Mouse (Mus musculus): ENCODE measurements around the gene Adamts7. TPM values are rescaled to one million over a fixed set of nuclear protein-coding genes. Genes with fewer than 3 reads are reported as not detected.

The Adamts7 gene
- polyA plus RNA-seq, 1 experiment from 2014 or later = 12.1 TPM

GRCm38 (mm10) chr9:90244301-90245151 lies 81.7 kb downstream of the Adamts7 start:
- Histone ChIP-seq H3K4me3 (no peak overlapping the region), H3K4me1 (replicated peaks) (peaks cover 4% of the 10 kb centered on the region; the same call in 1 of the 2 replicates), H3K9me3 (no peaks in the 10 kb centered on the region), H3K27ac (no peak overlapping the region), H3K9ac (no peak overlapping the region), H3K36me3 (peaks cover 17% of the 10 kb centered on the region), H3K27me3 (no peaks in the 10 kb centered on the region), H3K4me2 (no peak overlapping the region)
- no peak for ATAC-seq (ENCODE audit: low FRiP score)
- WGBS = 92% methylated on average over 15 of the region's 15 CpGs

- H3K4me1 ChIP-seq (replicated peaks) = peaks cover 4% of the 10 kb centered on the region; the same call in 1 of the 2 replicates
- H3K27ac ChIP-seq = no peak overlapping the region
- H3K36me3 ChIP-seq = peaks cover 15% of the 10 kb centered on the region
- ATAC-seq (ENCODE audit: low FRiP score) = no peak
- no peaks in the 10 kb centered on the region for H3K9me3 ChIP-seq
- H3K27me3 ChIP-seq = no peaks in the 10 kb centered on the region
- no peak overlapping the region for H3K4me3 ChIP-seq
- 94% methylated on average over 6 of the region's 6 CpGs for WGBS
- H3K9ac ChIP-seq = no peak overlapping the region
- no peak overlapping the region for H3K4me2 ChIP-seq
Measured at GRCm38 (mm10) chr9:90245206-90245605, 82.3 kb downstream of the Adamts7 start.

GRCm38 (mm10) chr9:90245781-90246180 lies 82.9 kb downstream of the Adamts7 start:
- peaks cover 15% of the 10 kb centered on the region for H3K36me3 ChIP-seq
- no peak for ATAC-seq (ENCODE audit: low FRiP score)
- no peak overlapping the region for H3K4me2 ChIP-seq
- H3K4me3 ChIP-seq = no peak overlapping the region
- H3K4me1 ChIP-seq (replicated peaks) = peaks cover 4% of the 10 kb centered on the region; the same call in 1 of the 2 replicates
- 92% methylated on average over 5 of the region's 5 CpGs for WGBS
- no peaks in the 10 kb centered on the region for H3K27me3 ChIP-seq
- no peaks in the 10 kb centered on the region for H3K9me3 ChIP-seq
- no peak overlapping the region for H3K27ac ChIP-seq
- H3K9ac ChIP-seq = no peak overlapping the region

- Histone ChIP-seq H3K4me3 (no peak overlapping the region), H3K27ac (no peak overlapping the region), H3K9ac (no peak overlapping the region), H3K4me1 (replicated peaks) (peaks cover 4% of the 10 kb centered on the region; the same call in 1 of the 2 replicates), H3K27me3 (no peaks in the 10 kb centered on the region), H3K9me3 (no peaks in the 10 kb centered on the region), H3K36me3 (peaks cover 15% of the 10 kb centered on the region), H3K4me2 (no peak overlapping the region)
- 77% methylated on average over 7 of the region's 7 CpGs for WGBS
- ATAC-seq (ENCODE audit: low FRiP score) = no peak
Measured at GRCm38 (mm10) chr9:90247316-90247715, 84.4 kb downstream of the Adamts7 start.

DNA sequence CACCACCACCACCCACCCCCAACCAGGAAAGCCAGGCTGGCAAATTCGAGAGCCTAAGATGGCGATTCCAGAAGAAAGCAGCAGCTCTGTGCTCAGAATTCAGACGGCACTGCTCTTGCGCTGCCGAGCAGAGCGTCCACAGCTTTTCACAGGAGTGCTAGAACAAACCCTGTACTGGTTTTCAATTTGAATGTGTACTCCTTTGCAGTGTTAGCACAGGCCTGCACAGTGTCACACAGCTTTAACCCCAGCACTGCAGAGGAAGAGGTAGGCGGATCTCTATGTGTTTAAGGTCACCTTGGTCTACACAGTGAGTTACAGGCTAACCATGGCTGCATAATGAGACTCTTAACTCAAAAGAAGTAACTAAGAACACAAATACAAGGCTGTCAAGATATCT lies 85.5 kb downstream of the Adamts7 start:
- no peak overlapping the region for H3K9ac ChIP-seq
- no peaks in the 10 kb centered on the region for H3K4me1 ChIP-seq (replicated peaks)
- no peak overlapping the region for H3K27ac ChIP-seq
- WGBS = 92% methylated on average over 7 of the region's 7 CpGs
- no peak for ATAC-seq (ENCODE audit: low FRiP score)
- no peak overlapping the region for H3K4me2 ChIP-seq
- no peaks in the 10 kb centered on the region for H3K27me3 ChIP-seq
- no peaks in the 10 kb centered on the region for H3K9me3 ChIP-seq
- H3K36me3 ChIP-seq = peaks cover 15% of the 10 kb centered on the region
- no peak overlapping the region for H3K4me3 ChIP-seq

DNA sequence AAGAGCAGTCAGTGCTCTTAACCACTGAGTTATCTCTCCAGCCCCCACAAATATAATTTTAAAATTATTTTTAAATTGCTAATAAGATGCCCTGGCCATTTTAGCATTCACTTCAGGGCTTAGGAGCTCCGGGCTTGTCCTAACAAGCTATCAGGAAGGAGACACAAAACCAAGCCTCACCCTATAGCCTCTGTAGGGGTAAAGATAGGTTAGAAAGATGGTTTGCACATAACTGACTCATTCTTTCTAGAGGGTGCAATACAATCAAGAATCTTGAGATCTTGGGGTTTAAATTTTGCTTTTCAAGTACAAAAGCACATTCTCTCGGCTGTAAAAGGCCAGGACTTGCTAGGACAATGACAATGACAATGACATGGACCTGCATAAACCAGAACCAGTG lies 86.2 kb downstream of the Adamts7 start:
- no peak overlapping the region for H3K4me3 ChIP-seq

GRCm38 (mm10) chr9:90250141-90250775 lies 87.4 kb downstream of the Adamts7 start:
- 93% methylated on average over 5 of the region's 5 CpGs for WGBS
- no peak overlapping the region for H3K4me2 ChIP-seq
- H3K36me3 ChIP-seq = peaks cover 15% of the 10 kb centered on the region
- no peaks in the 10 kb centered on the region for H3K4me1 ChIP-seq (replicated peaks)
- ATAC-seq (ENCODE audit: low FRiP score) = no peak
- H3K9ac ChIP-seq = no peak overlapping the region
- H3K9me3 ChIP-seq = no peaks in the 10 kb centered on the region
- no peak overlapping the region for H3K4me3 ChIP-seq
- H3K27ac ChIP-seq = no peak overlapping the region
- H3K27me3 ChIP-seq = no peaks in the 10 kb centered on the region

More for the DNA sequence above, 86.2 kb downstream of the Adamts7 start:
- no peaks in the 10 kb centered on the region for H3K4me1 ChIP-seq (replicated peaks)
- no peak for ATAC-seq (ENCODE audit: low FRiP score)
- no peak overlapping the region for H3K4me2 ChIP-seq
- no peak overlapping the region for H3K9ac ChIP-seq
- 87% methylated on average over 2 of the region's 2 CpGs for WGBS
- H3K36me3 ChIP-seq = peaks cover 15% of the 10 kb centered on the region
- H3K27ac ChIP-seq = no peak overlapping the region
- H3K27me3 ChIP-seq = no peaks in the 10 kb centered on the region
- no peaks in the 10 kb centered on the region for H3K9me3 ChIP-seq

- no peaks in the 10 kb centered on the region for H3K9me3 ChIP-seq
- peaks cover 13% of the 10 kb centered on the region for H3K36me3 ChIP-seq
- no peak overlapping the region for H3K4me3 ChIP-seq
- H3K9ac ChIP-seq = no peak overlapping the region
- peaks cover 5% of the 10 kb centered on the region; the same call in 1 of the 2 replicates for H3K4me1 ChIP-seq (replicated peaks)
- no peaks in the 10 kb centered on the region for H3K27me3 ChIP-seq
- 91% methylated on average over 13 of the region's 13 CpGs for WGBS
- H3K4me2 ChIP-seq = no peak overlapping the region
- ATAC-seq (ENCODE audit: low FRiP score) = no peak
- H3K27ac ChIP-seq = no peak overlapping the region
Measured at GRCm38 (mm10) chr9:90250964-90251750, 88.3 kb downstream of the Adamts7 start.

GRCm38 (mm10) chr9:90253181-90253580 lies 90.3 kb downstream of the Adamts7 start:
- ATAC-seq (ENCODE audit: low FRiP score) = no peak
- Histone ChIP-seq H3K4me1 (replicated peaks) (peaks cover 7% of the 10 kb centered on the region; the same call in 1 of the 2 replicates), H3K4me3 (no peak overlapping the region), H3K9ac (no peak overlapping the region), H3K27me3 (no peaks in the 10 kb centered on the region), H3K36me3 (peaks cover 2% of the 10 kb centered on the region; the same call in 1 of the 2 replicates), H3K9me3 (no peaks in the 10 kb centered on the region), H3K4me2 (no peak overlapping the region), H3K27ac (no peak overlapping the region)
- WGBS = 97% methylated on average over 2 of the region's 2 CpGs

GRCm38 (mm10) chr9:90255844-90256405 lies 93.1 kb downstream of the Adamts7 start:
- H3K36me3 ChIP-seq = no peaks in the 10 kb centered on the region
- no peak overlapping the region for H3K4me2 ChIP-seq
- peaks cover 7% of the 10 kb centered on the region; the same call in 1 of the 2 replicates for H3K4me1 ChIP-seq (replicated peaks)
- peak; percentile 54; the same call in 1 of the 2 replicates for ATAC-seq (ENCODE audit: low FRiP score)
- no peaks in the 10 kb centered on the region for H3K27me3 ChIP-seq
- no peak overlapping the region for H3K4me3 ChIP-seq
- H3K9ac ChIP-seq = no peak overlapping the region
- H3K27ac ChIP-seq = no peak overlapping the region
- H3K9me3 ChIP-seq = no peaks in the 10 kb centered on the region
- 43% methylated on average over 6 of the region's 6 CpGs for WGBS

GRCm38 (mm10) chr9:90257220-90257619 lies 94.4 kb downstream of the Adamts7 start:
- H3K9me3 ChIP-seq = no peaks in the 10 kb centered on the region
- 79% methylated on average over 7 of the region's 7 CpGs for WGBS
- H3K4me1 ChIP-seq (replicated peaks) = peaks cover 11% of the 10 kb centered on the region; the same call in 1 of the 2 replicates
- H3K36me3 ChIP-seq = no peaks in the 10 kb centered on the region
- no peak for ATAC-seq (ENCODE audit: low FRiP score)
- H3K4me2 ChIP-seq = no peak overlapping the region
- no peak overlapping the region for H3K27ac ChIP-seq
- no peak overlapping the region for H3K4me3 ChIP-seq
- no peak overlapping the region for H3K9ac ChIP-seq
- H3K27me3 ChIP-seq = no peaks in the 10 kb centered on the region
